Mouse (Mus musculus) T-cell, adult 2 months (primary cell): ENCODE data around the gene Unc5c.

Experiments
- DNase-seq: peaks from one replicate; pipeline ENCODE4 v3.0.0; 2022; ENCODE audit warnings: low spot score

Unc5c gene

DNA sequence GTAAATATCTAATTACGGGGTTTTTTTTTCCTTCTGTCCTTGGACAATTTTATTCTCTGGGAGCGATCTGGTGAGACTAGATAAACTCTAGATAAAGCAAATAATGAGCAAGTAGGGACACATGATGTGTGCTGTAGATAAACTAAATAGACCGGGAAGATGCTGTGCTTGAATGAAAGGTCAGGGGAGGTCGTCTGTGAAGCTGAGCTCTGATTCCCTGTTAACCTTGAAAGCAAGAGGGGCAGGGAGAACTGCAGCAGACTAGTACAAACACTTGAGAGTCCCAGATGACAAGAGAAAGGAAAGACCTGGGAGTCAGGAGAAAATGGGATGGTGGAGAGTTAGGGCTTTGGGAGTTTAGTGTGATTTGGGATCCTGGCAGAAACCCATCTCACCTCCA is 251.4 kb downstream of the Unc5c start:
- no peak for DNase-seq

DNA sequence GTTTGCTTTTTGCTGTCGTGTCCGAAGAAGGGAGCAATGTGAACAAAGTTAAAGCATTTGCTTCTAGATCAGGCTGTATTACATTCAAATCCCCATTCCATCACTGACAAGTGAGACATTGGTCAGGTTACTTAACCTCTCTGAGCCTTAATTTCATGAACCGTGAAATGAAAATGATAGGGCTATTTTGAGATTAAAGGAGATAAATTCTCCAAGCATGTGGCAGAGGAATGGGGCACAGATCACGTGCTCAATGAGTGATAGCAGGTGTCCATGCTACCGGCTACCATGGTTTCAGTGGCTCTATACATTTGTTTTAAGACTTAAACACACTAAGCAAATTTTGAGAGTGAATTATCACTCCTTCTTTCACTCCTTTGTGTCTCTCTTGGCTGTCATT is 254.0 kb downstream of the Unc5c start:
- DNase-seq = no peak

DNA sequence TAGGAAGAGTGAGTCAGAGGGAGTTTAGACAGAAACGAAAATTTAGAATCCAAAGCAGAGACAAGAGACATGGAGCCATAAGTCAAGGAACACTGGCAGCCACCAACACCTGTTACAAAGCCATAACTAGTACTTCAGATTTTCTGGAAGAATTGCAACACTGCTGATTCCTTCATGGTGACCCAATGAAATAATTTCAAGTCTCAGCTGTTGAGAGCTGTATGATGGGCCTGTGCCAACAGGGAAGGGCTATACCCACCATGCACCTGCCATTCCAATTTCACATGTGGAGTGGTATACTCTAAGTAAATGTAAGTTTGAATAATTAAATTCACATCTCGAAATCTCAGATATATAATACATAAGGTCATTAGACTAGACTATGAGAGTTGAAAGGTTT is 259.5 kb downstream of the Unc5c start:
- DNase-seq = no peak

DNA sequence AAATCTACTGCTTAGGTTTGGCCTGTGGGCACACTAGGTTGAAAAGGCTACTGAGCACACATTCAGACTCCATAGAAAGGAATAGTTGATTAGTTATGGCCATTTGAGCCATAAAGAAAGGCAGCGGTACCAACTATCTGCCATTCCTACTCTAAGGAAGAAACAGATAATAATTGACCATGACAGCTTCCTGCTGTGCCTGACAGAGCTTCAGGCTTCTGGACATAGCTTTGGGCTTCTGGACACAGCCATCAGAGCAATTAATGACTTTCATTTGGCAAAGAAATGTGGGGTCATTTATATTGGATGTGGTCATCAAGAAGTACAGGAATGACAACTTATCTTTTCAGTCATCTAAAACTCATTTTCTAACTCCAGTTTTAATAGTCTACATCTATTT is 260.4 kb downstream of the Unc5c start:
- DNase-seq = no peak

DNA sequence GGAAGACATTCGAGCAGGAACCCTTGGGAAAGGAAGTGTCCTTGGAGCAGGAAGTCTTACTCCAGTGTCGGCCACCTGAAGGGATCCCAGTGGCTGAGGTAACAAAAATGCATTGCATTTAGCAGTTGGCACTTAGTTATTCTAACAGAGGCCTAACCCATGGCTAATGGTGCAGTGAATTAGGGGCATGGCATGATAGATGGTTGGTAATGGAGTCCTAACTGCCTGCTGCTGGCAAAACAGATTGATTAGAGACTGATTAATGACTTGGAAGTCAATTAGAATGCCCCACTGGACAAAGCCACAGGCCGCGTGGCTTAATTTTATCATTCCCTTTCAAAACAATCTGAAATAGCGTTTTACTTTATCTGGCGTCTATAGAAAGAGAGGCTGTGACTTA is 268.8 kb downstream of the Unc5c start:
- no peak for DNase-seq

DNA sequence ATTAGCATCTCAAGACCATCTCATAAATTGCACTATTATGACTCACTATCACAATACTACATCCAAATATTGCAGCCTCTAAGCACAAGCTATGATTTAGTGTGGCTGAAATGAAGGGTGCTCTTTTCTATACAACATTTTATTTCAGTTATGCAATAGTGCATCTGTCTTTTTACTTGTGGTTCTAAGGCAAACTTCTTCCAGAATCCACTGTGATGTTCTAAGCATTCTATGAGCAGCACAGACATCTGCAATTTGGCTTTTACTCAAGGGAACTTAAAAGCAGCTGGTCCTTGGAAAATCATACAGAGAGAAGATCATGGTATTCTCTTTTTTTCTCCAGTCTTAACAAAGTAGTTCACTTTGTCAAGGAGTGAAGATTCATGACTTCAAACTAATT is 270.3 kb downstream of the Unc5c start:
- DNase-seq = no peak

DNA sequence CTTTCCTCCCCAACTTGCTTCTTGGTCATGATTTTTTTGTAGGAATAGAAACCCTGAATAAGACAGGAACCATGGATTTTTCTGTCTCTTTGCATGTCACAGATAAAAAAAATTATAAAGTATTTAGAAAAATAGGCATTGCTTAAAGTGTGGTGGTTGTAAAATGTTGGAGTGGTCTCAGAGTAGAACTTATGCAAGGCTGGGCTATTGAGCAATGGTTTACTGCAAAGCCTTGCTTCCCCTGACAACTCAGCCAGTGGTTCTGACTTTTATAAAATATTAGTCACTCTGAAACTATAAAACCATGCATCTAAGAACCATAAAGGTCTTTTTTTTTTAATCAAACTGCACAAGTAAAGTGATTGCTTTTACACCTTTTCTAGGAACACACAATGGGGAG is 280.3 kb downstream of the Unc5c start:
- DNase-seq = no peak

DNA sequence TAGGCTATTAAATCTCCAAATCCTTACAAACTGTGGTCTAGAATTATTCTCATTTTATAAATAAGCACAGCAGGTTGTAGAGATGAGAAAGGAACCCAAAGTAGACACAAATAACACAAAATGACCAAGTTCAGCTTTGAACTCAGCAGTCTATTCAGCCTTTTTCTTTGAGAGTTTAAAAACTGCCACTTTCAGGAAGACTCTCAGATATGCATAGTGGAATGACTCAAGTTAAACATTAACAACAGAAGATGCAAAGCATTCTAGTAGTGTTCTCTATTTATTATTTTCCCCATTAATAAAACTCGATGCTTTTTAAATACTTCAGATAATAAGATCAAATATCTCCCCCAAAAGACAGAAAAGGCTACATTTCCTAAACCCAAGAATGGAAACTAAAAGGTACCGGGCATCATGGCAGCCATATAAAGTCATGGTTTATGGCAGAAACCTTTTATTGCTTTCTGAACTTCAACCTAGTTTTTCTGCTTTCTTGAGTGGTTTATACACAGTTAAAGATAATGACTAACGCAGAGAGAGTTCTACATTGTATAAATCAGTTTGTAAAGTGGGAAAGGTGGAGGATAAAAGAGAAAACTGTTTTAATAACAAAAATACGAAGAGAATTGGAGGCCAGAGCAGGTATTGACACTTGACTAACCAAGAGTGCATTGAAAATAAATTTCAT is 283.8 kb downstream of the Unc5c start:
- no peak for DNase-seq

DNA sequence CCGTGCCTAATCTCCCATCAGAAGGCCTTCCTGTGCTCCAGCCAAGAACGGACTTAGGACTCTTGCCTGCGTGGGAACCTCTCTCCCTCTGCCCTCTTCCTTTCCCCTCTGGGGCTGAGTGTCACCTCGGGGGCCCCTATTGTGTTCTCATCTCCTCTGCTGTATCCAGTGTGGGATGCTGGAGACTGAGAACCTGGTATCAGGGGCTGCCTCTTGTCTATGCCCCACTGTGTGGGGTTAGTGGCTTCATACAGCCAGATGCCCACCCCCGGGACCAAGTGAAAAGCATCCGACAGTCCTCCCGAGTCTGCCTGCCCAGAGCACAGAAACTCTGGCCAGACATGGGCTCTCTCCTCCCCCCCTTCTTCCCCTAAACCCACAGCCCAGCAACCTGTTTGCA is 287.2 kb downstream of the Unc5c start:
- no peak for DNase-seq

DNA sequence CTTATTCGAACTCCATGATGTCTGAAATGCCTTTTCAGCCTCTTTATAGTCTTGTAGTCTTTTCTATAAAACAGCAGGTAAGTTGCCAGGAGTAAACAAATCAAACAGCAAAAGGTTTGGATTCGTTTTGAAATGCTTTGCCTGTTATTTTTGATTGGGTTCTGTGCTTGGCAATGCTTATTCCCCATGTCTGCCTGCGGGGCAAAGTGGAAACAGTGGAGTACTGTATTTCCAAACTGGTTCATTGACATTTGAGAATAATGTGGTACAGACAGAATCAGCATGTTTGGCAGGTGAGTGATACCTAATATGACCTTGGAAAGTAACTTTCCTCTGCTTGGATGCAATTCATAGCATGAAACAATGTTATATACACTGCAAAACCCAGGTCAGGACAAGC is 292.2 kb downstream of the Unc5c start:
- no peak for DNase-seq

DNA sequence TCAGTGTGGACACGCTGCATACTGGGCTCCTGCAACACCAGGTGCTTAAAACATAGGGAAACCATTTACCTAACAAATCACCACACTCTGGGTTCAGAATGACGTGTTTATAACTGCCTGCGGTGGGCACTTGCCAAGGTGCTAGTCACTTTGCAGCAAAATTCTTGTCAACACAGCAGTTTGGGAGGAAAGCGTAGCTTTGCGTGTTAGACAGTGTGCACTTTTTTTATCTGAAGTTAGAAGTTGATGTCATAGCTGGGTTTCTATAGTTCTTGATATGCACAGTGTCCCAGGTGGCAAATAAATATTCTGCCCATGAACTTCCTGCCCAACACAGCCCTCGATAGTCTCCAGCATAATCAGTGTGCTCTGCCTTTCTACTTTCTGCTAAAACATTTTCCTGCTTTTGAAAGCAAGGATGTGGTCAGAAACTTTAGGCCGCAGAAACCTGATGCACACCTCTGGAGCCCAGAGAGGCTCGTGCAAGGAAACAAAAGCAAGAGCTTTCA is 313.4 kb downstream of the Unc5c start:
- DNase-seq = peak; percentile 2

DNA sequence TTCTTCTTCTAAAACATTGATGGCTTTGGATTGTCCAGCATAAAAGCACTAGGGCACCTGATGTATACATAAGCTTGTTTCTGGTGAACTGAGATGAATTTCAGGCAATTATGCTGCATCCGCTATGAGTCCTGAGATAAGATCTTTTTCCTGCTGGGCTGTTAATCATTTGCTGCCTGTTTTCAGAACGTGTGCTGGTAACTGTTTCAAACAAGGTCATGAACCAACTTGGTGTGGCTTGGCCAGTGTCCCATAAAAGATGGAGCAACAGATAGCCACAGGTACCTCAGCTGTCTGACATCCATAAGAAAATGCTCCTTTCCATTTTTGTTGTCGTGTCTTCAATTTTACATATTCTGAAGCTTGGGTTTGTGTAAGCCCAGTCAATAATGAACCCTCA is 314.2 kb downstream of the Unc5c start:
- DNase-seq = no peak

DNA sequence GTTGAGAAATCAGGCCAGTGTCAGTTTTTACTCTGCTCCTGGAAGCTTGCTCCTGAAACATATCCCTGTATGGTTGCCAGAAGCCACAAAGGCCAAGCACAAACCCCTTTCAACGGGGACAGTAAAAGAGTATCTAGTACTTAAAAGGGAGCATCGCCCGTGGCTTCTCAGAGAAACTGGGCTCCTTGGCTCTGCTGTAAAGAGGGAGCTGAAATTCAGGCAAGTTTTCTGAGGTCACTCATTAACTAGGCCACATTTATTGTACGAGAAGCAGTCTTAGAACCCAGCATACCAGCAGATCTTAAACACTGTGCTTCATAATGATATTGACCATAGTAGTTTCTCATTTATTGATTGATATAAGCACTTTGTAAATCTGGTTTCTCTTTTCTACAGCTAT is 317.5 kb downstream of the Unc5c start:
- no peak for DNase-seq

DNA sequence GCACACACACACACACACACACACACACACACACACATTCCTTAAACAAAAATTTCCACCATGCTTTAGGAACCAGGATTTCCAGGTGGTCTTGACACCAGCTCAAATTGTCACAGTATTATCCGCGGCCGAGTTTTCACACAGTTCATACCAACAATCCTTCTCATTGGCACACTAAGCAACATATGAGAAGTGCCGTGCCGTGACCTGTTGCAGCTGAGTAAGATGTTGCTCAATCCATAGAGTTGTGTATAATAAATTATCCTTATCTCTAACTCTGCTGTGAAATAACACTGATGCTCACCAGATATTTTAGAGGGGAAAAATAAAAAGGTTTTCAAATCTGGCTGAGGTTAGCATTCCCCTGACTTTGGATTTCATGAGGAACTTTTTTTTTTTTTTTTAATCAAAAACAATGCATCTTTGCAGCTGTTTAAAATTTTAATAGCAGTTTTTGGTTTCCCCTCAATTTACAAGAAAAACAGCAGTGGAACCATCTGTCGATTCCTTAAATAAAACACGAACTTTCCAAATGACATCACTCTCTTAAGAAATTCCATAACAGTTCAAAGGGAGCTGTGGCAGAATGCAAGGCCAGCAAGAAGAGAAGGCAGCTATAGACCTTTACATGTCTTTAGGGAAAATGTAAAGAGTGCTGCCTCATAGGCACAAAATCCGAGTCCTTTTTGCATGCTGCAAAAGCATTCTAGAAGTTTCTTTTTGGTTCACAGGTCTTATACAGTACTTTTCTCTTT is 326.2 kb downstream of the Unc5c start:
- no peak for DNase-seq

DNA sequence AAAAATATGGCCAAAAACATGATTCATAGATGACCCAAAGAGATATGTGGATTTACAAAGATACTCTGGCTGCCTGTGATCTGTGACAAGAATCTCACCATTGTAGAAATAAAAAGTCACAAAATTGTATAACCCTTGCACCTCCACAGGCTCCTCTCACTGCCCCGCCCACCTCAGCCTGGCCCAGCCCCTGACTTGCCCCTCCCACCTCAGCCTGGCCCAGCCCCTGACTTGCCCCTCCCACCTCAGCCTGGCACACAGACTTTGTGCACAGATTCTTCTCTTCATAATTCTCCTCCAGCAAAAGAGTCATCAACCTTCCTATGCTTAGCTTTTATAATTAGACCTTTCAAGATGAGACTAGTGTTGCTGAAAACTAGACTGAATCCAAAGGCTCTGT is 327.1 kb downstream of the Unc5c start:
- DNase-seq = no peak

DNA sequence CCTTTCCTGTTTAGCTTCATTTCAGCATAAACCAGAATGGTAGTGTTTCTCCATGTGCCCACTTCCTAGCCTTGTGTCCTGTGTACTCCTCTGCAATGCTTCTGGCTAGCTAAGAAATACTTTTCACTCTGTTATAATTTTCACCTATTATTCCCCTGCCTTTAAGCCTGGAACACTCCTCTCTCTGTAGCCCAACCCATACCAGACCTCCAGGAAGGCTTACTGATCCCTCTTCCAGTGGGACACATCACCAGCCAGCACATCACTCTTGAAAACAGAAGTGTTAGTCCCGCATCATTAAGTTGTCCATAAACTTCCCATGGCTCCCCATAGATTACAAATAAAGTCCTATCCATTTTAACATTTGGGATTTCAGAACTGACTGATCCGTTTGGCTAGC is 328.7 kb downstream of the Unc5c start:
- no peak for DNase-seq

DNA sequence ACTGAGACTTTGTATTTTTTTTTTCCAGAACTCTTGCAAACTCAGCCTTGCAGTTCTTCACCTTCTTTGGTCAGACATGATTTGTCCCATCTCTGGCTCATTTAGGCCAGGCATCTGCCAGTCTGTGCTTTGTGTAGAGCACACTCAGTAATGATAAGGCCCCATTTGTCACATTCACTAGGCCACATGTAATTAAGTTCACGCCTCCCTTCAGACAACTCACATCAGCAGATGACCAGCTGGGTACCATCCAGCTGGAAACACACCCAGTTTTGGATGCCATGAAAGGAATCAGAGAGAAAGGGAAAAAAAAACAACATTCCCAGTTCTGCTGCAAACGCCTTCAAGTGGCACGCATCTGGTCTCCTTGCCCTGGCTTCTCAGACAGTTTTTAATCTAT is 329.4 kb downstream of the Unc5c start:
- no peak for DNase-seq

DNA sequence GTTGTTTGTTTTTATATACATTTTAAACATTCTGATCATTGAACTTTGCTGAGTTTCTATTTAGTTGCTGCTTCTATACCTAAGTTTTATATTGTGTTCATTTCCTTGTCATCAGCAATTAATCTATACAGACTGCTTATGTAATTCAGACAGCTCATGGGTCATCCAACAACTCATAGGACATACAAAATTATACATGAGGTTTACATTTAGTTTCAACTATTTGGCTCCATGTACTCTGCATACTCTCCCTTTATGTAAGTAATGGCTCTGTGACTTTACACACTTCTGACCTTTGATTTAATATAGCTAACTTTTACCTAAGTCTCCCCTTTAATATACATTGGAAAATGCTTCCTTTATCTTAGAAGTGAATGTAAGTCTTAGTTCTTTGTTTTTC is 332.4 kb downstream of the Unc5c start:
- no peak for DNase-seq

DNA sequence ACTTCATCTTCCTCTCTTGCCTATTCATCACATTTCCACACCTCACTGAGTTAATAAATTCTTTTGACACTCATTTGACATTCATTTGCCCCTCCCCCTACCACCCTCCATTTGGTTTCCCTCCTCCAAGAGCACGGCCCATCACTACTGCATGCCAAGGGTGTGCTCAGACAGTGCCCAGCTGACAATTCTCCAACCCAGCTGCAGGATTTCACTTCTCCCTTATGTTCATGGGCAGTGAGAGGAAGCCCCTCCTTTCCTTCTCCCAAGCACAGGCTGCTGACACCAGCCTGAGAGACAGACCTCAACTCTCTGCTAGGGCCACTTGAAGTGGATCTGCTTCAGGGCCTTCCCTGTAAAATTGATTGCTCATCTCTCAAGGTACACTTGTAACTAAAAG is 332.8 kb downstream of the Unc5c start:
- no peak for DNase-seq

DNA sequence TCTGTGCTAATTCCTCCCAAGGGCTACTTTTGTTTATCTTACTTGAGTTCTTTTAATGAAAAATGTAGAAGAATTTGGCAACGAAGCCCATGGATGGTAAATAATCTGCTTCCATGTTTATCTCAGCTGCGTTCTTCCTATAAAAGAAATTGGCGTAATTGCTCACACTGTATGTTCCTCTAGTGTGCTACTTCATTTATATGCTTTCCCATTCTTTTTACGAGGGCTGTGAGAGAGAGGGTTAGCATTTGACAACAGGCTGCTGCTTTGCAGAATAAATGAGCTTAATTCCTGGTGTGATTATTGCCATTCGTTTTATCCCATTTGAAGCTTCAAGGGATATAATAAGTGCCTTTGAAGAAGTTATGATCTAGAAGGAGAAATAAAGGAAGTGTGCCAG is 339.1 kb downstream of the Unc5c start:
- no peak for DNase-seq

DNA sequence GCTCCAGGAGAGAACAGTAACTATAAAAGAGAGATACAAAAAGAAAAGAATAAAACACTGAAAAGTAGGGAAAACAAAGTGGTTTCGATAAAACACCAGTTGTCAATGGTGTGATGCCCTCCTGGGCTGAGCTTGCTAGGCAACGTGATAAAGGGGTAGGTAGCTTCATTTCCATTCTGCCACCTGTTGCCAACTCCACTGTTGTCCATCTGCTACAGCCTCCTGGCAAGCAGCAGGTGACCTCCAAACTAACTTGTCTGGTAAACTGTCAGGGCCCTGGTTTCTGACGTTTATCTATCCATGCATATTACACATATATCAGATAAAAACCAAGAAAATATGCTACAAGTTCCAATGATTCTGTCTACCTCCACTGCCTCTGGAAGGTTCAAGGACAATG is 344.6 kb downstream of the Unc5c start:
- DNase-seq = no peak

DNA sequence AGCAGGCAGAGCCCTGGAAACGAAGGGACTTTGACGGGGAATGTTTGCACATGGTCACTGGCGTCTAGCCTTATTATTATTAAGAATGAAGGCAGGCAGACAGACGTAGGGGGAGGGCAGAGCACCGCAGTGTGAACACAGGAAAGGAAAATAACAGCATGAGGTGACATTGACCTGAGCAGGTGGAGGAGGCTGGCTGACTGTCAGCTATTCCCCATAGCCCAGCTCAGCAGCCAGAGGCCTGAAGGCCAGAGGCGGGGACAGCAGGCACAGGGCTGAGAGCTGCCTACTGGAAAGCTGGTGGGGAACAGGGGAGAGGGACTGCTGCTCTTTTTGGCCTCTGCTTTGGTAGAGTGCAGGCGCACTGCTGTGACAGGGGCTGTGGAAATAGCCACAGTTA is 345.9 kb downstream of the Unc5c start:
- no peak for DNase-seq

DNA sequence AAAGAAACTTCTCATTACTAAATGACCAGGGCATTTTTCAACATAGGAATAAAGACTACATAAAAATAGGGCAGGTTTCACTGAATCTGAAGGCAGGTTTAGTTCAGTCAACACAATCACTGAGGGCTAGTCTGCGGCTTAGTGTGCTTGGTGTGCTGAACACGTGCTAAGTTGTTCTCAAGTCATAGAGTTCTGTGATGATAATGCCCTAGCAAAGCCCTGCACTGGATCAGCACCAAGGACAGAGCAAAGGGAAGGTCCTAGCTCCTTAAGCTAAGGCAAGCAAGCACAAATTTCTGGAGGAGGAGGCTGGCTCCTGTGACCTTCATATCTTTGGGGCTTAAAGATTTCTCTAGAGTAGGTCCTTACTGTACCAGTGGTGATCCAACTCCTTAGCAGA is 346.3 kb downstream of the Unc5c start:
- DNase-seq = no peak

DNA sequence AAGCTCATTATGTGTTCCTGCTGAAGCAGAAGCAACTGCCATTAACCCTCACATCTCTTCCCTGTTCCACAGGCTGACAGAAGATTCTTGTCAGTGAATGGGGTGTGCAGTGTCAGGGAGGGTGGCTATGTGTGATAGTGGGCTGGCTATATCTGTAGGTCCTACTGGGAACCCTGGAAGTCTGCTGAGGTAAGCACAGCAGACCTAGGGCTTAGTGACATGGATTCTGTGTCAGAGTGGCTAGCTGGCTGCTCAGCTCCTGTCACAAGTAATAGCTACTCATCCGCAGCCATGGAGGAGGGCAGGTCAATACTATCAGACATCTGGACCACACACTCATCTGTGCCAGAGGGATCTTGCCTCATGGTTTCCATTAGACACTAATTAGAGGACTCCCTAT is 349.8 kb downstream of the Unc5c start:
- DNase-seq = no peak
